Mouse (Mus musculus): ENCODE results near the gene Cdc42. TPM values are rescaled to one million over a fixed set of nuclear protein-coding genes. Genes with fewer than 3 reads are reported as not detected.

Gene Cdc42
- polyA plus RNA-seq, 1 experiment from 2014 or later = 710 TPM

GRCm38 (mm10) chr4:137365356-137366062 lies 8.0 kb upstream of the Cdc42 start:
- no peak for DNase-seq (ENCODE audit: low spot score, missing footprints)
- H3K9me3 ChIP-seq (ENCODE audit: control insufficient read depth, low read length) = no peaks in the 10 kb centered on the region
- no peak for ATAC-seq (ENCODE audit: low FRiP score)
- no peak overlapping the region for H3K9ac ChIP-seq (ENCODE audit: low read length)
- H3K4me1 ChIP-seq (ENCODE audit: control insufficient read depth, insufficient read depth, low read length) = peaks cover 6% of the 10 kb centered on the region
- H3K4me2 ChIP-seq = no peak overlapping the region
- H3K4me3 ChIP-seq (ENCODE audit: low read depth, low read length) = no peak overlapping the region
- no peaks in the 10 kb centered on the region for H3K27me3 ChIP-seq (ENCODE audit: control insufficient read depth, insufficient read depth, low read length)
- WGBS = 90% methylated on average over 19 of the region's 19 CpGs
- no peaks in the 10 kb centered on the region for H3K36me3 ChIP-seq (ENCODE audit: control insufficient read depth, insufficient read depth, low read length)
- H3K27ac ChIP-seq (ENCODE audit: low read depth, low read length) = no peak overlapping the region

GRCm38 (mm10) chr4:137364826-137365225 lies 7.3 kb upstream of the Cdc42 start:
- Histone ChIP-seq H3K27ac (ENCODE audit: low read depth, low read length) (no peak overlapping the region), H3K27me3 (ENCODE audit: control insufficient read depth, insufficient read depth, low read length) (no peaks in the 10 kb centered on the region), H3K4me2 (no peak overlapping the region), H3K36me3 (ENCODE audit: control insufficient read depth, insufficient read depth, low read length) (no peaks in the 10 kb centered on the region), H3K9me3 (ENCODE audit: control insufficient read depth, low read length) (no peaks in the 10 kb centered on the region), H3K9ac (ENCODE audit: low read length) (no peak overlapping the region), H3K4me3 (ENCODE audit: low read depth, low read length) (no peak overlapping the region), H3K4me1 (ENCODE audit: control insufficient read depth, insufficient read depth, low read length) (no peaks in the 10 kb centered on the region)
- 91% methylated on average over 6 of the region's 6 CpGs for WGBS
- DNase-seq (ENCODE audit: low spot score, missing footprints) (no peak), ATAC-seq (ENCODE audit: low FRiP score) (no peak)

- Histone ChIP-seq H3K27ac (ENCODE audit: low read depth, low read length) (no peak overlapping the region), H3K27me3 (ENCODE audit: control insufficient read depth, insufficient read depth, low read length) (no peaks in the 10 kb centered on the region), H3K36me3 (ENCODE audit: control insufficient read depth, insufficient read depth, low read length) (no peaks in the 10 kb centered on the region), H3K9ac (ENCODE audit: low read length) (no peak overlapping the region), H3K9me3 (ENCODE audit: control insufficient read depth, low read length) (no peaks in the 10 kb centered on the region), H3K4me2 (no peak overlapping the region), H3K4me1 (ENCODE audit: control insufficient read depth, insufficient read depth, low read length) (peaks cover 4% of the 10 kb centered on the region; the same call in 1 of the 2 replicates), H3K4me3 (ENCODE audit: low read depth, low read length) (no peak overlapping the region)
- DNase-seq (ENCODE audit: low spot score, missing footprints) = no peak
- 66% methylated on average over 3 of the region's 3 CpGs for WGBS
- ATAC-seq (ENCODE audit: low FRiP score) = no peak
These were observed 3.5 kb upstream of the Cdc42 start for GRCm38 (mm10) chr4:137360996-137361395.

- H3K27ac ChIP-seq (ENCODE audit: low read depth, low read length) = no peak overlapping the region
- 64% methylated on average over 14 of the region's 14 CpGs for WGBS
- H3K4me2 ChIP-seq = no peak overlapping the region
- no peaks in the 10 kb centered on the region for H3K27me3 ChIP-seq (ENCODE audit: control insufficient read depth, insufficient read depth, low read length)
- no peak overlapping the region for H3K4me3 ChIP-seq (ENCODE audit: low read depth, low read length)
- peaks cover 8% of the 10 kb centered on the region; the same call in 1 of the 2 replicates for H3K4me1 ChIP-seq (ENCODE audit: control insufficient read depth, insufficient read depth, low read length)
- no peaks in the 10 kb centered on the region for H3K9me3 ChIP-seq (ENCODE audit: control insufficient read depth, low read length)
- no peak for DNase-seq (ENCODE audit: low spot score, missing footprints)
- no peak overlapping the region for H3K9ac ChIP-seq (ENCODE audit: low read length)
- H3K36me3 ChIP-seq (ENCODE audit: control insufficient read depth, insufficient read depth, low read length) = no peaks in the 10 kb centered on the region
- no peak for ATAC-seq (ENCODE audit: low FRiP score)
These were observed 927 bp upstream of the Cdc42 start for GRCm38 (mm10) chr4:137358291-137359002.

- Histone ChIP-seq H3K4me1 (ENCODE audit: control insufficient read depth, insufficient read depth, low read length) (peaks cover 8% of the 10 kb centered on the region; the same call in 1 of the 2 replicates), H3K36me3 (ENCODE audit: control insufficient read depth, insufficient read depth, low read length) (no peaks in the 10 kb centered on the region), H3K9me3 (ENCODE audit: control insufficient read depth, low read length) (no peaks in the 10 kb centered on the region), H3K4me3 (ENCODE audit: low read depth, low read length) (peak overlapping the region; percentile 84), H3K27me3 (ENCODE audit: control insufficient read depth, insufficient read depth, low read length) (no peaks in the 10 kb centered on the region), H3K4me2 (peak overlapping the region; percentile 50), H3K9ac (ENCODE audit: low read length) (peak overlapping the region; percentile 98), H3K27ac (ENCODE audit: low read depth, low read length) (peak overlapping the region; percentile 93)
- under 1% methylated on average over 53 of the region's 90 CpGs for WGBS
- DNase-seq (ENCODE audit: low spot score, missing footprints) = peak; percentile 97
- ATAC-seq (ENCODE audit: low FRiP score) = peak; percentile 82
These were observed 628 bp downstream of the Cdc42 start for GRCm38 (mm10) chr4:137356674-137357510.

- peaks cover 5% of the 10 kb centered on the region; the same call in 1 of the 2 replicates for H3K4me1 ChIP-seq (ENCODE audit: control insufficient read depth, insufficient read depth, low read length)
- H3K4me2 ChIP-seq = no peak overlapping the region
- H3K36me3 ChIP-seq (ENCODE audit: control insufficient read depth, insufficient read depth, low read length) = no peaks in the 10 kb centered on the region
- ATAC-seq (ENCODE audit: low FRiP score) = no peak
- DNase-seq (ENCODE audit: low spot score, missing footprints) = no peak
- no peaks in the 10 kb centered on the region for H3K9me3 ChIP-seq (ENCODE audit: control insufficient read depth, low read length)
- no peak overlapping the region for H3K9ac ChIP-seq (ENCODE audit: low read length)
- no peak overlapping the region for H3K27ac ChIP-seq (ENCODE audit: low read depth, low read length)
- H3K4me3 ChIP-seq (ENCODE audit: low read depth, low read length) = no peak overlapping the region
- no peaks in the 10 kb centered on the region for H3K27me3 ChIP-seq (ENCODE audit: control insufficient read depth, insufficient read depth, low read length)
These were observed 6.9 kb downstream of the Cdc42 start for GRCm38 (mm10) chr4:137350627-137351026.

GRCm38 (mm10) chr4:137345790-137346189 lies 11.7 kb downstream of the Cdc42 start:
- Histone ChIP-seq H3K4me1 (ENCODE audit: control insufficient read depth, insufficient read depth, low read length) (no peaks in the 10 kb centered on the region), H3K9ac (ENCODE audit: low read length) (no peak overlapping the region), H3K27ac (ENCODE audit: low read depth, low read length) (no peak overlapping the region), H3K4me3 (ENCODE audit: low read depth, low read length) (no peak overlapping the region), H3K27me3 (ENCODE audit: control insufficient read depth, insufficient read depth, low read length) (no peaks in the 10 kb centered on the region), H3K36me3 (ENCODE audit: control insufficient read depth, insufficient read depth, low read length) (no peaks in the 10 kb centered on the region), H3K9me3 (ENCODE audit: control insufficient read depth, low read length) (no peaks in the 10 kb centered on the region), H3K4me2 (no peak overlapping the region)
- ATAC-seq (ENCODE audit: low FRiP score) (no peak), DNase-seq (ENCODE audit: low spot score, missing footprints) (no peak)
- WGBS = 95% methylated on average over 1 of the region's 1 CpGs

GRCm38 (mm10) chr4:137345112-137345511 lies 12.4 kb downstream of the Cdc42 start:
- 93% methylated on average over 2 of the region's 2 CpGs for WGBS
- H3K36me3 ChIP-seq (ENCODE audit: control insufficient read depth, insufficient read depth, low read length) = no peaks in the 10 kb centered on the region

GRCm38 (mm10) chr4:137342816-137343215 lies 14.7 kb downstream of the Cdc42 start:
- Histone ChIP-seq H3K9ac (ENCODE audit: low read length) (no peak overlapping the region), H3K4me1 (ENCODE audit: control insufficient read depth, insufficient read depth, low read length) (no peaks in the 10 kb centered on the region), H3K4me2 (no peak overlapping the region), H3K27ac (ENCODE audit: low read depth, low read length) (no peak overlapping the region), H3K4me3 (ENCODE audit: low read depth, low read length) (no peak overlapping the region), H3K36me3 (ENCODE audit: control insufficient read depth, insufficient read depth, low read length) (no peaks in the 10 kb centered on the region), H3K9me3 (ENCODE audit: control insufficient read depth, low read length) (no peaks in the 10 kb centered on the region), H3K27me3 (ENCODE audit: control insufficient read depth, insufficient read depth, low read length) (no peaks in the 10 kb centered on the region)
- DNase-seq (ENCODE audit: low spot score, missing footprints) = no peak
- ATAC-seq (ENCODE audit: low FRiP score) = no peak
- whole genome bisulfite sequencing = 89% methylated on average over 1 of the region's 1 CpGs

More at GRCm38 (mm10) chr4:137345112-137345511, 12.4 kb downstream of the Cdc42 start:
- H3K4me2 ChIP-seq = no peak overlapping the region
- no peak overlapping the region for H3K9ac ChIP-seq (ENCODE audit: low read length)
- no peak for DNase-seq (ENCODE audit: low spot score, missing footprints)
- H3K27me3 ChIP-seq (ENCODE audit: control insufficient read depth, insufficient read depth, low read length) = no peaks in the 10 kb centered on the region
- no peaks in the 10 kb centered on the region for H3K9me3 ChIP-seq (ENCODE audit: control insufficient read depth, low read length)
- no peak for ATAC-seq (ENCODE audit: low FRiP score)
- no peak overlapping the region for H3K27ac ChIP-seq (ENCODE audit: low read depth, low read length)
- no peak overlapping the region for H3K4me3 ChIP-seq (ENCODE audit: low read depth, low read length)
- no peaks in the 10 kb centered on the region for H3K4me1 ChIP-seq (ENCODE audit: control insufficient read depth, insufficient read depth, low read length)
